Mouse (Mus musculus) Patski (cell line): ENCODE measurements around the gene Prkcsh. TPM values are rescaled to one million over a fixed set of nuclear protein-coding genes. Genes with fewer than 3 reads are reported as not detected.

ENCODE experiments used
- ATAC-seq: fragments of 100-300 bp; one replicate; pipeline ENCODE4 v1.8.0; 2021
- CTCF ChIA-PET: fragments of 350-600 bp; sonication (Branson Sonifier 250); formaldehyde crosslinking; loops from one replicate; lab custom pipeline; 2022; ENCODE audit warnings: inconsistent platforms; lab: Charles Lee
- POLR2A ChIA-PET: fragments of 350-600 bp; sonication (Branson Sonifier 250); formaldehyde crosslinking; loops from one replicate; lab custom pipeline; 2022; ENCODE audit warnings: antibody characterized with exemption, inconsistent platforms; lab: Charles Lee
- DNase-seq: peaks from one replicate; pipeline ENCODE4 v3.0.0-alpha.2; 2011; ENCODE audit warnings: low read depth, low spot score
- H3K27me3 ChIP-seq: fragments of 371-371 bp; one replicate; pipeline ENCODE4 v1.5.1; 2021
- CTCF ChIP-seq: fragments of 100-300 bp; IDR thresholded peaks from one replicate; pipeline ENCODE4 v1.5.1; 2021
- in situ Hi-C: fragments of 300-500 bp; cut with MboI; formaldehyde crosslinking; loops from 3 replicates; pipeline ENCODE4 v1.11.1; 2018; ENCODE audit warnings: low pct_unique_long_range_greater_than_20kb, mixed read lengths
- polyA plus RNA-seq: library from polyadenylated mRNA; unstranded; gene quantifications from one replicate; pipeline ENCODE4 v1.2.3, GENCODE M21; 2021

Prkcsh gene
- polyA plus RNA-seq, 1 experiment from 2014 or later = 276 TPM

DNA sequence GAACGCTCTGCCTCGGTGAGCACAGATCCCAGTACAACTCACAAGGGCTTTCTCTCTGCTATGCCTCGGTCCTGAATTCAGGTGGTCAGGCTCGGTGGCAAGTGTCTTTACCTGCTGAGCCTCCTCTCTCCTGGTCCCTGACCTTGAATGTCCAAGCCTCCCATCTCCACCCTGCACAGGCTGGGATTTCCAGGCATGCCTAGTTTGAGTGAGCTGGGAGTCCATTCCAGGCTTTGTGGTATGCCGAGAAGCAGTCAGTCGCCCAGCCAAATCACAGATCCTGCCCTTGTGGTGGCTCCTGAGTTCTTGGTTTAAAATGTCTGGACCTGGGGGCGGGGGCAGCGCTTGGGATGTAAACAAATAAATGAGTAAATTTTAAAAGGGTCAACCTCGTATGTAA, 44.7 kb downstream of the Prkcsh start:
- CTCF ChIA-PET = no interaction called here
- in situ Hi-C loops = no loop called here

DNA sequence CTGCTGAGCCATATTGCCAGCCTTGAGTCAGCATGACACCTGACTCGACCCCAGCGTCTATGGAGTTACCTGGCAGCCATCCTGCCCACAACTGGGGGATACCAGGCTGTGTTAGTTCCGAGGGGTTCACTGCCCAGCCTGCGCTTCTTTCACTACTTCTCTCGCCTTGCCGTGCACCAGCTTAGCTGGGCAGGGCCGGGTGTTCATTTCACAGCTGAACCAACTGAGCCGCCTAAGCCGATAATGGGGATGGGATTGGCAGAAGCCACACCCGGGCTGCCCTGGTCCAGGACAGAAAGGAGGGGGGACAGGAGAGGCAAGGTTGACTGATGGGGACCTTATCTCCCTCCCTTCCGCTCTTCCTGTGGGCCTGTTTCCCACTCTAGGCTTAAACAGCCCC, 46.7 kb downstream of the Prkcsh start:
- POLR2A ChIA-PET = no interaction called here
- peaks cover 36% of the 10 kb centered on the region for H3K27me3 ChIP-seq
- in situ Hi-C loops = no loop called here
- CTCF ChIA-PET = no interaction called here
- DNase-seq (no peak), ATAC-seq (no peak)
- no peak for TF ChIP-seq CTCF

More for the DNA sequence above, 44.7 kb downstream of the Prkcsh start:
- no peak for TF ChIP-seq CTCF
- ATAC-seq (no peak), DNase-seq (no peak)
- POLR2A ChIA-PET = interaction anchor here (0.5 to 0.7 kb wide), 2 partner anchors 98 to 276 kb away, joined by 3 to 5 read pairs; no protein-coding TSS in a partner anchor
- H3K27me3 ChIP-seq = peaks cover 36% of the 10 kb centered on the region

DNA sequence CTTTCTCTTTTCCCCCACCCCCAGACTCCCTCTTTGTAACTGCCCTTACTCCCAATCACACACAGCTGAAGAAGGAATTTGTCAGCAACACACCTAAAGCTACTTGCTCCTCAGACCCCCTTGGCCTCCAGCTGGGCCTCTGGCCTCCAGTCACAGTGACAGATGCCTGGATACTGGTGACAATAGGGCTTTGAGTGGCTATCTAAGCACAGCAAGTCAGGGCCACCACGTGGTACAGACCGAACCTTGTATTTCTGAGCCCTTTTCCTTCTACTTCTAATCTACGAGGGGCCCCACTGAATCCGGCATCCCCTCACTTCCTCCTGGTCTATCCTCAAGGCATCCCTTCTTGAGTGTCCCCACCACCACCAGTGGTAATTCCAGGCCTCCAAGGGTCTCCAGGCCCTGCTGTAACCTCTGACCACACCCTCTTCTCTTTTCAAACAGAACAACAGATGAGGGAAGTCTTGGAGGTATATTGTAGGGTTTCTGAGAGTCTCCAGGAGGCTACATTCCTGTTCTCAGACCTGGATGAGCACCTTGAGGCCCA, 47.2 kb downstream of the Prkcsh start:
- peaks cover 36% of the 10 kb centered on the region for H3K27me3 ChIP-seq
- ChIA-PET POLR2A (no interaction called here), CTCF (no interaction called here)
- in situ Hi-C loops = no loop called here
- DNase-seq = no peak
- no peak for ATAC-seq
- TF ChIP-seq CTCF = no peak

DNA sequence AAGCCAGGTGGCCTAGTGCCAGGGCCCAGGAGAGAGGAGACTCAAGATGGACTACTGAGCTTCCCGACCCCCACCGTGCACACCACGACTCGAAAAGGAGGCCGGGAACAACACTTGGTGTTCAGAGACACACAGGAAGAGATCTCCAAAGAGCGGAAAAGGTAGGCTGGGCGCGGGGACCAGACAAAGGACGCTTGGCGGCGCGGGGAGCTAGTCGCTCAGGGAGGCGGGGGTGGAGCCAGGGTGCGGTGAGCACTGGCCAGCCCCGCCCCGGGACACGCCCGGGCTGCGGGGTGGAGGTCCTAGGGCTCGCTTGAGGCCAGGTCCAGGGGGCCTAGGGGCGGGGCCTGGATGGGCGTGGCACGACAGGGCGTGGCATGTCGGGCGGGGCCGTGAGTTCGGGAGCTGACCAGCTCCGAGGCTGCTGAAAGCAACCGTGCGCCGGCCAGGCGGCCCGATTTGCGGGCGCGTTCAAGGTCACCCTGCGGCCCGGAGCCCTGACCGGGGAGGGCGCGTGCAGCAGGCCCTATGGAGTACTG, 47.8 kb downstream of the Prkcsh start:
- ATAC-seq (no peak), DNase-seq (no peak)
- ChIA-PET CTCF (no interaction called here), POLR2A (no interaction called here)
- TF ChIP-seq CTCF = no peak
- in situ Hi-C loops = no loop called here
- H3K27me3 ChIP-seq = peaks cover 36% of the 10 kb centered on the region

DNA sequence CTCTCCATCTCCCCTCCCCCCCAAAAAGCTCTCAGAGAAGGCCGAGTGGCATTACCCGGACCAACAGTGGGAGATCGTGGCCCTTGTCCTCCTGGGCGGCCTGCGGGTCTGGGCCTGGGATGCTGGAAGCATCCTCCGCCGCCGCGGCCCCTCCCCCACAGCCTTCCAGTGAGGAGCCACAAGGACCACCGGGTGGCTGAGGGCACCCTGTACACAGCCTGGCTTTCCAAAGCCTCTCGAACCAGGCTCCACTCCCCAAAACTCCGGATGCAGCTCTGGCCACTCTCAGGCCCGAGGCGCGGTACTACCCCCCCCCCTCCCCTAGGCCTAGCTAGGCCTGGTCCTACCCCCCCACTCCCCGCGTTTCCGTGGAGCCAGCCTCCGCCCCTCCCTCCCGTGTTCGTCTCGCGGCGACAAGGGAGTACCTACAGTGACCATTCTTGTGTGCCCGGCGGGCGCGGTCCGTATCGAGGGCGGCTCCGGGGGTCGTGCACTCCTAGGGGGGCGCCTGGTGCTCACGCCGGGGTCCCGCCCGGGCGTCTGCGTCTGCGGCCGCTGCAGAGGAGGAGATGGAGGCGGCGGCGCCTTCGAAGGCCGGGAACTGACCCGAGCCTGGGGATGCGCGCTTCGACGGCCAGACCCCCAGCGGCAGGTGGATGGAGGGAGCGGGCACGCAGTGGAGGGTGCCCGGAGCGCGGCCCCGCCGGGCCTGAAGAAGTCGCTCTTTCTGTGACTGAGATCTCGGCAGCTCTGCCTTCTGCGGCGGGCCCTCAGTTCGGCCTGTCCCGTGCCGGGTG, 48.8 kb downstream of the Prkcsh start:
- peaks cover 36% of the 10 kb centered on the region for H3K27me3 ChIP-seq
- CTCF ChIA-PET = no interaction called here
- POLR2A ChIA-PET = no interaction called here
- no peak for TF ChIP-seq CTCF
- no peak for ATAC-seq
- in situ Hi-C loops = no loop called here
- DNase-seq = no peak

DNA sequence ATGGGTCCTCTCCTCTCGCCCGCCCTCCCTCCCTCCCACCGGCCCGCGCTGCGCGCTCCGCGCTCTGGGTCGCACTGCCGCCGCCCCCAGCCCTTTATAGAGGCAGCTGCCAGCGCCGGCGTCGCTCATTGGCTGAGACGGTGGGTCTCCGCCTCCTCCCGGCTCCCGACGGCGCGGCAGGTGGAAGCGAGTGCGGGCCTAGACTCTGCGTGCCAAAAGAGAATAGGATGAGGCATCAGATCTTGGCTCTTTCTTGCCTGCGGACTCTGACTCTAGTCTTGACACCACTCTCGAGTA, 49.3 kb downstream of the Prkcsh start, which contains the start of gene Elavl3:
Gene Elavl3, minus strand, starts transcription at position 66 of the 297 bp plus-strand sequence.
- no peak for ATAC-seq
- TF ChIP-seq CTCF = no peak
- ChIA-PET POLR2A (no interaction called here), CTCF (no interaction called here)
- in situ Hi-C loops = no loop called here
- DNase-seq = no peak
- H3K27me3 ChIP-seq = peaks cover 36% of the 10 kb centered on the region

DNA sequence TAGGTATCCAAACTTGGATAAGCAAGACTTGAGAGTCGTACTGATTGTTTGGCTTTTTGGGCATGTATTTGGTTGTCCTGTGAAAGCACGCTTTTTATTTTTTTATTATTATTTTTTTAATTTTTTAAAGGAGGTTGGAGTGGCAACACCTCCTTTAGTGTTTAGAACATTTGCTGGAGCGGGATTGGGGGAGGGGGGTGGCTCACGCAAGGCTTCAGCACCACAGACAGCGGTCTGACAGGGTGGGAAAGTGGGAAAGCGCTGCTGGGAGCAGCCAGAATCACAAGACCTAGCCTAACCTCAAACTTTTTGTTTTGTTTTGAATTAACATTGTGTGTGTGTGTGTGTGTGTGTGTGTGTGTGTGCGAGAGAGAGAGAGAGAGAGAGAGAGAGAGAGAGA, 51.1 kb downstream of the Prkcsh start:
- in situ Hi-C loops = no loop called here
- H3K27me3 ChIP-seq = peaks cover 35% of the 10 kb centered on the region
- CTCF ChIA-PET = no interaction called here
- DNase-seq (no peak), ATAC-seq (no peak)
- POLR2A ChIA-PET = interaction anchor here (0.6 kb wide), 1 partner anchor 51 kb away, joined by 4 read pairs; no protein-coding TSS in a partner anchor
- no peak for TF ChIP-seq CTCF

DNA sequence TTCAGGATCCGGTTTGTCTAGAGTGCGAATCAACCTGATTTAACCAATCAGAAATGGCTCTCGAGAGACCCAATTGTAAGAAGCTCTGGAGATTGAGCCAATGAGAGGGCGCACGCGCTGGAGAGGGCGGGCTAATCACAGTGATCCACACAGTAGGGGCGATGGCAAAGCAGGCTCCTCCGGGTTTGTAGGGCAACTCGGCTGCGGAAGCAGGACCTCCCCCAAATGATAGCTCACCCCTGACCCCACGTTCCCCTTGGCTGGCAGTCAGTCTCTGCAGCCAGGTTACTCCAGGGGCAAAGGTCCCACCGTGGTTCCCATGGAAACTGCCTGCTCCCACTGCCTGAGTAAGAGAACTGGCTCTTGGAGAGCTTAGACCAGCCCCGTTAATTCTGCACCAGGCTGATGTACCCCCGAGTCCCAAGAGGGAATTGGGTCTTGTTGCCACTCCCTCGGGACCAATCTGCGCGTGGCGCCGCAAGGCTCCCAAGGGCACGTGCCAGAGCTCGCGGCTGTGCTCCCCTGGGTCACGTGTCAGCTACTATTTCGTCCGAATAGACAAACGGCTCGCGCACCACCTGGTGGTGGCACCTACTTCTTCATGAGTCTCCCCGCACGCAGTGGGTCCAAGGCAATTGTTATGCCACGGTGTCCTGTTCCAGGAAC, 51.9 kb downstream of the Prkcsh start:
- no peak for DNase-seq
- in situ Hi-C loops = no loop called here
- POLR2A ChIA-PET = no interaction called here
- no peak for TF ChIP-seq CTCF
- ATAC-seq = no peak
- CTCF ChIA-PET = interaction anchor here (1.4 kb wide), 1 partner anchor 12 kb away, joined by 3 read pairs; no protein-coding TSS in a partner anchor
- H3K27me3 ChIP-seq = peaks cover 28% of the 10 kb centered on the region

DNA sequence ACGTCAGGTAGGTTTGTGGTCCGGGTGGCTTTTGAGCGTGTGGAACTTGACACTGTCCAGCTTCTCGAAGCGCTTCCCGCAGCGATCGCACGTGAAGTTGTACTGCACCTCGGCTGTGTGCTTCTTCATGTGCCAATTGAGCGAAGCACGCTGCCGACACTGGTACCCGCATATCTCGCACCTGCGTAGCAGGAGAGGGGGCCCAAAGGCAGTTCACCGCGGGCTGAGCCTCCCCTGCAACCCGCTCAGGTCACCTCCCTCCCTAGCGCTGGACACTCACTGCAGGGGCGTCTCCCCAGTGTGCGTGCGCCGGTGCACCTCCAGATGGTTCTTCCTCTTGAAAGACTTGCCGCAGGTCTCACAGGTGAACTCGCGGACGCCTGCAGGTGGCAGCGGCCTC, 53.1 kb downstream of the Prkcsh start:
- CTCF ChIA-PET = interaction anchor here (1.4 kb wide), 1 partner anchor 11 kb away, joined by 3 read pairs; no protein-coding TSS in a partner anchor
- ATAC-seq = no peak
- no peak for DNase-seq
- in situ Hi-C loops = no loop called here
- TF ChIP-seq CTCF = no peak
- H3K27me3 ChIP-seq = peaks cover 18% of the 10 kb centered on the region
- POLR2A ChIA-PET = interaction anchor here (0.6 kb wide), 1 partner anchor 175 kb away, joined by 4 read pairs; no protein-coding TSS in a partner anchor

DNA sequence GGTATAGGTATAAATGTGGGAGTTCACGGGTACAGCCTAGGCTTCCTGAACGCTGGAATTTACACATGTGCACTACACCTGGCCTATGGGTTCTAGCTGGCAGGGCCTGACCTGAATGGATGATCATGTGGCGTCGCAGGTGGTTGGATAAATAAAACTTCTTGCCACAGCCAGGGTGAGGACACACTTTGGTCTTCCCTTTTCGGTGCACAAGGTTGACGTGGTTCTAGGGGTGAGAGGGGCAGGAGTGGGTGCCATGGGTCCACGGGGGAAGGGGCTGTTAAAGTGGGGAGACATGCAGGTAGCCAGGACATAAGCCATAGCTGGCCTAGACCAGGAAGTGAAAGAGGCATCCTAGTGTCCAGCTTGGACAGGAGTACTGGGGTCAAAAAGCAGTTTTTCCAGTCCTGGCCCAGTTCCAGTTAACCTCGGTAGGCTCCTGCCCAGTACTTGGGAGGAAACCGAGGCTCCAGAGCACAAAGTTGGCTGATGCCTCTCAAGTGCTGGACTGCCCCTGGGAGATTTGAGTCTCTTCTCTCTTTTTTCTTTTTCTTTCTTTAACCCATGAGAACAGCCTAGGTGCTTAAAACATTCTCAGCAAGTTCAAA, 53.8 kb downstream of the Prkcsh start:
- ATAC-seq = no peak
- CTCF ChIA-PET = no interaction called here
- TF ChIP-seq CTCF = no peak
- in situ Hi-C loops = no loop called here
- POLR2A ChIA-PET = interaction anchor here (0.6 kb wide), 1 partner anchor 483 kb away, joined by 4 read pairs; no protein-coding TSS in a partner anchor
- H3K27me3 ChIP-seq = peaks cover 13% of the 10 kb centered on the region
- DNase-seq = no peak
